Mouse (Mus musculus) midbrain, embryonic 14.5 days (tissue): ENCODE results near the gene Atp8b5. TPM values are rescaled to one million over a fixed set of nuclear protein-coding genes. Genes with fewer than 3 reads are reported as not detected.

Experiments used
- ATAC-seq: fragments of 200-750 bp; cut with Nextera tagmentation; 2 replicates; pipeline ENCODE4 v1.8.0; 2017; ENCODE audit warnings: moderate number of reproducible peaks, moderate library complexity; ENCODE audit not compliant: low FRiP score, low TSS enrichment
- DNase-seq: peaks from one replicate; pipeline ENCODE4 v3.0.0-alpha.2; 2015
- H3K27ac ChIP-seq: fragments of 300-500 bp; sonication (generic); replicated peaks from 2 replicates; pipeline ENCODE4 v1.5.1; 2014; ENCODE audit warnings: mild to moderate bottlenecking, low read depth, low read length, moderate library complexity
- H3K27me3 ChIP-seq: fragments of 300-500 bp; sonication (generic); 2 replicates; pipeline ENCODE4 v1.6.1; 2014; ENCODE audit warnings: low read length, control low read depth, mixed read lengths; ENCODE audit not compliant: control insufficient read depth, insufficient read depth
- H3K36me3 ChIP-seq: fragments of 300-500 bp; sonication (generic); 2 replicates; pipeline ENCODE4 v1.6.1; 2014; ENCODE audit warnings: low read length, control low read depth; ENCODE audit not compliant: control insufficient read depth, insufficient read depth
- H3K4me1 ChIP-seq: fragments of 300-500 bp; sonication (generic); 2 replicates; pipeline ENCODE4 v1.6.1; 2014; ENCODE audit warnings: mild to moderate bottlenecking, antibody characterized with exemption, low read length, control low read depth; ENCODE audit not compliant: control insufficient read depth, insufficient read depth
- H3K4me2 ChIP-seq: fragments of 300-500 bp; sonication (generic); 2 replicates; pipeline ENCODE4 v1.6.1; 2014; ENCODE audit warnings: mild to moderate bottlenecking, low read length, moderate library complexity
- H3K4me3 ChIP-seq: fragments of 300-500 bp; sonication (generic); replicated peaks from 2 replicates; pipeline ENCODE4 v1.5.1; 2014; ENCODE audit warnings: low read depth, low read length
- H3K9ac ChIP-seq: fragments of 300-500 bp; sonication (generic); replicated peaks from 2 replicates; pipeline ENCODE4 v1.6.1; 2014; ENCODE audit warnings: mild to moderate bottlenecking, low read length, moderate library complexity
- H3K9me3 ChIP-seq: fragments of 300-500 bp; sonication (generic); 2 replicates; pipeline ENCODE4 v1.6.1; 2016; ENCODE audit warnings: low read length, control low read depth, mixed read lengths; ENCODE audit not compliant: control insufficient read depth
- WGBS: fragments of 180-500 bp; shearing (Covaris S2); extraction: QIAGEN DNeasy Blood & Tissue Kit; methylation state at CpG from one replicate; pipeline ENCODE4 v1.1.7; 2014; 5-methylcytosine and 5-hydroxymethylcytosine counted together
- polyA plus RNA-seq: library from polyadenylated mRNA; unstranded; fragments of >200 nt; fragmentation: Nextera tagmentation; extraction: Ambion mirVana; gene quantifications from 2 replicates; pipeline ENCODE4 v1.2.1, GENCODE M21; 2014

Atp8b5 gene
- polyA plus RNA-seq, 1 experiment from 2014 or later: 0.57 TPM

GRCm38 (mm10) chr4:43336176-43336575 lies 69.2 kb downstream of the Atp8b5 start:
- Histone ChIP-seq H3K27ac (no peak overlapping the region), H3K36me3 (no peaks in the 10 kb centered on the region)
- ATAC-seq: no peak

GRCm38 (mm10) chr4:43340096-43340804 lies 73.3 kb downstream of the Atp8b5 start:
- Histone ChIP-seq H3K9ac (no peak overlapping the region), H3K27ac (no peak overlapping the region), H3K27me3 (no peaks in the 10 kb centered on the region), H3K9me3 (peaks cover 2% of the 10 kb centered on the region; the same call in 1 of the 2 replicates), H3K4me1 (no peaks in the 10 kb centered on the region), H3K4me3 (no peak overlapping the region), H3K4me2 (no peak overlapping the region), H3K36me3 (no peaks in the 10 kb centered on the region)
- ATAC-seq (no peak), DNase-seq (no peak)
- WGBS: 74% methylated on average over 4 of the region's 4 CpGs

More at GRCm38 (mm10) chr4:43336176-43336575, 69.2 kb downstream of the Atp8b5 start:
- no peak for DNase-seq
- Histone ChIP-seq H3K4me3 (no peak overlapping the region), H3K4me1 (no peaks in the 10 kb centered on the region), H3K9me3 (peaks cover 2% of the 10 kb centered on the region; the same call in 1 of the 2 replicates), H3K27me3 (no peaks in the 10 kb centered on the region), H3K9ac (no peak overlapping the region), H3K4me2 (no peak overlapping the region)

- ATAC-seq (no peak), DNase-seq (peak; percentile 1)
- WGBS: 21% methylated on average over 7 of the region's 7 CpGs
These were observed 74.4 kb downstream of the Atp8b5 start for GRCm38 (mm10) chr4:43341276-43341891.

GRCm38 (mm10) chr4:43342443-43342842 lies 75.5 kb downstream of the Atp8b5 start:
- no peaks in the 10 kb centered on the region for H3K4me1 ChIP-seq
- no peak overlapping the region for H3K9ac ChIP-seq
- 91% methylated on average over 10 of the region's 10 CpGs for WGBS
- no peaks in the 10 kb centered on the region for H3K9me3 ChIP-seq
- H3K27ac ChIP-seq: no peak overlapping the region
- H3K27me3 ChIP-seq: no peaks in the 10 kb centered on the region
- ATAC-seq (no peak), DNase-seq (no peak)
- H3K4me3 ChIP-seq: no peak overlapping the region
- no peaks in the 10 kb centered on the region for H3K36me3 ChIP-seq
- no peak overlapping the region for H3K4me2 ChIP-seq

More at GRCm38 (mm10) chr4:43341276-43341891, 74.4 kb downstream of the Atp8b5 start:
- Histone ChIP-seq H3K27ac (no peak overlapping the region), H3K4me3 (no peak overlapping the region), H3K36me3 (no peaks in the 10 kb centered on the region), H3K4me2 (no peak overlapping the region), H3K4me1 (no peaks in the 10 kb centered on the region), H3K27me3 (no peaks in the 10 kb centered on the region), H3K9ac (no peak overlapping the region), H3K9me3 (no peaks in the 10 kb centered on the region; the same call in 1 of the 2 replicates)

- Histone ChIP-seq H3K27ac (no peak overlapping the region), H3K36me3 (no peaks in the 10 kb centered on the region), H3K4me2 (no peak overlapping the region), H3K9ac (no peak overlapping the region), H3K4me3 (no peak overlapping the region), H3K27me3 (no peaks in the 10 kb centered on the region), H3K4me1 (no peaks in the 10 kb centered on the region), H3K9me3 (no peaks in the 10 kb centered on the region)
- no peak for ATAC-seq
- no peak for DNase-seq
- WGBS: 83% methylated on average over 2 of the region's 2 CpGs
These were observed 78.0 kb downstream of the Atp8b5 start for GRCm38 (mm10) chr4:43344932-43345331.

- no peak for ATAC-seq
- no peaks in the 10 kb centered on the region for H3K36me3 ChIP-seq
- H3K9ac ChIP-seq: no peak overlapping the region
- 92% methylated on average over 5 of the region's 5 CpGs for WGBS
- no peaks in the 10 kb centered on the region for H3K9me3 ChIP-seq
- H3K27me3 ChIP-seq: no peaks in the 10 kb centered on the region
- H3K27ac ChIP-seq: no peak overlapping the region
- H3K4me3 ChIP-seq: no peak overlapping the region
- no peak overlapping the region for H3K4me2 ChIP-seq
- DNase-seq: no peak
- no peaks in the 10 kb centered on the region for H3K4me1 ChIP-seq
These were observed 82.2 kb downstream of the Atp8b5 start for GRCm38 (mm10) chr4:43349206-43349605.

- no peaks in the 10 kb centered on the region for H3K36me3 ChIP-seq
These were observed 83.1 kb downstream of the Atp8b5 start for GRCm38 (mm10) chr4:43350038-43350560.

GRCm38 (mm10) chr4:43353662-43354061 lies 86.7 kb downstream of the Atp8b5 start:
- Histone ChIP-seq H3K9me3 (no peaks in the 10 kb centered on the region), H3K27me3 (no peaks in the 10 kb centered on the region), H3K27ac (no peak overlapping the region), H3K4me2 (no peak overlapping the region), H3K36me3 (no peaks in the 10 kb centered on the region), H3K4me1 (no peaks in the 10 kb centered on the region), H3K9ac (no peak overlapping the region), H3K4me3 (no peak overlapping the region)
- ATAC-seq (no peak), DNase-seq (no peak)
- 88% methylated on average over 6 of the region's 6 CpGs for WGBS

More at GRCm38 (mm10) chr4:43350038-43350560, 83.1 kb downstream of the Atp8b5 start:
- Histone ChIP-seq H3K9ac (no peak overlapping the region), H3K9me3 (no peaks in the 10 kb centered on the region), H3K4me1 (no peaks in the 10 kb centered on the region), H3K4me3 (no peak overlapping the region), H3K27ac (no peak overlapping the region), H3K27me3 (no peaks in the 10 kb centered on the region), H3K4me2 (no peak overlapping the region)
- ATAC-seq (no peak), DNase-seq (no peak)
- WGBS: 77% methylated on average over 6 of the region's 6 CpGs
